Mouse (Mus musculus): Measurements from ENCODE around the gene Cox14. TPM values are rescaled to one million over a fixed set of nuclear protein-coding genes. Genes with fewer than 3 reads are reported as not detected.
"Not testable (repeated sequence)": the region's sequence is repeated elsewhere in the genome, so short reads cannot be mapped to it uniquely, and the experiment has no call there.

The Cox14 gene
- total RNA-seq, 2 experiments from 2014 or later, result 30.8 to 83.5 TPM

- ATAC-seq (replicated peaks; ENCODE audit: poor library complexity), result peak; percentile 30
Observed at GRCm38 (mm10) chr15:99724292-99725021, 961 bp upstream of the Cox14 start.

GRCm38 (mm10) chr15:99726549-99726948 lies 1.1 kb downstream of the Cox14 start:
- no peak for ATAC-seq (replicated peaks; ENCODE audit: poor library complexity)

- ATAC-seq (replicated peaks; ENCODE audit: poor library complexity), result not testable (repeated sequence)
Observed at GRCm38 (mm10) chr15:99727039-99727438, 1.6 kb downstream of the Cox14 start.

GRCm38 (mm10) chr15:99727525-99727924 lies 2.1 kb downstream of the Cox14 start:
- no peak for ATAC-seq (replicated peaks; ENCODE audit: poor library complexity)

- no peak for ATAC-seq (replicated peaks; ENCODE audit: poor library complexity)
Observed at GRCm38 (mm10) chr15:99728211-99728610, 2.8 kb downstream of the Cox14 start.

GRCm38 (mm10) chr15:99729056-99729783 lies 3.8 kb downstream of the Cox14 start:
- no peak for ATAC-seq (replicated peaks; ENCODE audit: poor library complexity)

GRCm38 (mm10) chr15:99731167-99731566 lies 5.7 kb downstream of the Cox14 start:
- no peak for ATAC-seq (replicated peaks; ENCODE audit: poor library complexity)

- ATAC-seq (replicated peaks; ENCODE audit: poor library complexity), result no peak
Observed at GRCm38 (mm10) chr15:99731678-99732077, 6.3 kb downstream of the Cox14 start.

GRCm38 (mm10) chr15:99733186-99733585 lies 7.8 kb downstream of the Cox14 start:
- no peak for ATAC-seq (replicated peaks; ENCODE audit: poor library complexity)

- no peak for ATAC-seq (replicated peaks; ENCODE audit: poor library complexity)
Observed at GRCm38 (mm10) chr15:99735631-99736030, 10.2 kb downstream of the Cox14 start.

GRCm38 (mm10) chr15:99736675-99737074 lies 11.3 kb downstream of the Cox14 start:
- ATAC-seq (replicated peaks; ENCODE audit: poor library complexity), result no peak

- no peak for ATAC-seq (replicated peaks; ENCODE audit: poor library complexity)
Observed at GRCm38 (mm10) chr15:99740229-99740628, 14.8 kb downstream of the Cox14 start.

GRCm38 (mm10) chr15:99754204-99754603 lies 28.8 kb downstream of the Cox14 start:
- no peak for ATAC-seq (replicated peaks; ENCODE audit: poor library complexity)

- ATAC-seq (replicated peaks; ENCODE audit: poor library complexity), result no peak
Observed at GRCm38 (mm10) chr15:99767467-99767866, 42.0 kb downstream of the Cox14 start.

- ATAC-seq (replicated peaks; ENCODE audit: poor library complexity), result no peak
Observed at GRCm38 (mm10) chr15:99768761-99769160, 43.3 kb downstream of the Cox14 start.

GRCm38 (mm10) chr15:99771004-99771500 lies 45.6 kb downstream of the Cox14 start:
- no peak for ATAC-seq (replicated peaks; ENCODE audit: poor library complexity)

- peak; percentile 27 for ATAC-seq (replicated peaks; ENCODE audit: poor library complexity)
Observed at GRCm38 (mm10) chr15:99771601-99772276, 46.3 kb downstream of the Cox14 start.

- peak; percentile 92 for ATAC-seq (replicated peaks; ENCODE audit: poor library complexity)
Observed at GRCm38 (mm10) chr15:99772277-99772880, 47.0 kb downstream of the Cox14 start.

GRCm38 (mm10) chr15:99772881-99772924 lies 47.3 kb downstream of the Cox14 start, which contains the start of gene Cers5:
Gene Cers5, minus strand, starts transcription at chr15:99772885.
- not testable (repeated sequence) for ATAC-seq (replicated peaks; ENCODE audit: poor library complexity)

- no peak for ATAC-seq (replicated peaks; ENCODE audit: poor library complexity)
Observed at GRCm38 (mm10) chr15:99772925-99773324, 47.5 kb downstream of the Cox14 start.
